Mouse (Mus musculus) embryo, embryonic 10.5 days (tissue): Measurements from ENCODE around the gene Nfasc.

Source experiments
- DNase-seq: peaks from one replicate; pipeline ENCODE4 v3.0.0-alpha.2; 2015; ENCODE audit warnings: low spot score

The Nfasc gene

DNA sequence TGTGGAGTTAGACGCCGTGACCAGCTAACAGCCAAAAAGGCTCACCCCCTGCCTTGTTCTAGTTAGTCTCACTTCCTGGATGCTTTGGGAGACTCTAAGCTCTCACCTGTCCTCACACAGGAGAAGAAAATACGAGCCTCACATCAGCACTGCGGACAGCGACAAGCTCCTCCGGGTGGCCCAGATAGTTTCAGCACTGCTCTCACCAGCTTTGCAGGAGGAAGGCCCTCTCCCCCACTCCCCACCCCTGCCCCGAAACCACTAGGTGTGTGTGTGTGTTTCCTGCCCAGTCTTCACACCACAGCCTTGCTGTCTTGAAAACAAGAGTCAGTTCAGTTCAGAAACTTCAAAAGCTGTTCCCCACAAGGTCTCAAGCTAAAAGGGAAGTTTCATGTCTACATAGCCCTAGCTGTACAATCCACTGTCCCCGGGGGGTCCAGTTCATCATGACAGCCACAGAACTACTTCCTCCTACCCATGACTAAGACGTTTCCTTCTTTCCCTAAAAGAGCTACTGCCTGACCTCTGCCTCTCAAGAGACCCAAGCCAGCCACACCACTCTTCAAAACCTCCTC, 7.6 kb downstream of the Nfasc start:
- peak; percentile 64 for DNase-seq

- DNase-seq = no peak
Observed at GRCm38 (mm10) chr1:132732307-132732706, 9.3 kb downstream of the Nfasc start.

DNA sequence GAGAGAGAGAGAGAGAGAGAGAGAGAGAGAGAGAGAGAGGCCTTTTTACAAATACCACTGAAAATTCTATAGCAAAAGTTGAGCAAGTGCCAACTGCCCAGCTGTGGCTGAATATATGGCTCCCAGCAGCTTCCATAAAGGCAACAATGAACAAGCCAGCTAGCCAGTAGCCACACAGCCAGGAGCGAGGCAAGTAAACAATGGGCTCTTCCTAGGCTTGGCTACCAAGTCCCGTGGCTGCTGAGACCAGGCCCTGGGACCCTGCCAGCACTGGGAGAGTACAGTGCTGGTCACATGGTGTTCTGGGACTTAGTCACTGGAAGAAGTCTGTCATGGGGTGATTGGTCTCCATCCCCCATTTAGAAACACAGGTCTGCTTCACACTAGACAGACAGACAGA, 14.0 kb downstream of the Nfasc start:
- no peak for DNase-seq

- DNase-seq = no peak
Observed at GRCm38 (mm10) chr1:132722362-132722761, 19.2 kb downstream of the Nfasc start.

GRCm38 (mm10) chr1:132721266-132721665, 20.3 kb downstream of the Nfasc start:
- DNase-seq = no peak

DNA sequence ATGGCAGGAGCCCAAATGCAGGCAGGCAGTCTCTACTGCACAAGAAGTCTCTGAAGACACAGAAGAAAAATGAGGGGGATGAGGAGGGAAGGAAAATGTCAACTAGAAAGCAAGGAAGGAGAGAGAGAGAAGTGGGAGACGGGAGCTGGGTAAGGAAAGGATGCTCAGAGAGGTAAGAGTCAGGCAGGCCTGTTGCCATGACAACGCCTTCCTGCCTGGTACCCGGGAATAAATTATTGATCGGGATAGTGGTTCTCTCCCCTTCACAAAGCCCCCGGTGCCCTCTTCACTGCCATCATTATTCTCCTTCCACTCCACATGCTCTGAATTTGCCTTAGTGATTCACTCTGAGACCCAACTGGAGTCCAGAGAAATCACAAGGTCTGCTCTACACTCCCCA, 23.4 kb downstream of the Nfasc start:
- no peak for DNase-seq

DNA sequence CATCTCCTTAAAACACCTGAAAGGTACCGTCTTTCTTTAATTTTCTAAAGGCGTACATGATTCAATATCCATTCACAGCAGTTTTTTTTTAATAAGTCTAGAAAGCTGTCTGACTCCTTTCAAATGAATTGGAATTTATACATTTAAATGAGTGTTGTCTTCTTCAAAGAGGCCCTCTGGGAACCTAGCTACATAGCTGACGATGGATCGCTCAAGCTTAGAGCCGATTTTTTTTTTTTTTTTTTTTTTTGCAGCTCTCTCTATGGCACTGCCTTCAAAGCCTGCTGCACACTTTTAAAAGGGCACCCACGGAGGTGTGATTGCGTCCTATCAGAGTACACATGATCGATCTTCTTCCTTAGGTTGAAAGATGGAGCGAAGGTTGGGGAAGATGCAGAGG, 26.6 kb downstream of the Nfasc start:
- DNase-seq = no peak

- no peak for DNase-seq
Observed at GRCm38 (mm10) chr1:132709419-132709818, 32.2 kb downstream of the Nfasc start.

GRCm38 (mm10) chr1:132707301-132707700, 34.3 kb downstream of the Nfasc start:
- DNase-seq = no peak

DNA sequence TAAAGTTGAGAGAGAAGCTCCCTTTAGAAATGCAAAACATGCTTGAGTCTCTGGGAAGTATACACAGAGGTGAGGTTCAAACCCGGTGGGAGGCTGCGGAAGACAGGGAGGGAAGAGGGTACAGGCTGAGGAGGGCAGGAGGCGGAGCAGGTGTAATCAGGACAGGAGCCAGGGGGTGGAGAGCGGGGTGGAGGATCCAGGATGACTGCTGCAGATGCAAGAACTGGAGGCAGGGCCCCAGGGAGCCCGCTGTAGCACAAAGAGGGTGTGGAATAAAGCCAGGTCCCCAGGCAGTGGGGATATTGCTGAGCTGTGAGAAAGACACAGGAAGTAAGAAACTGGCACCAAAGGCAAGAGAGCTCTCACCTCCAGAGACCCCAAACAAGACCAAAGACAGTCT, 38.1 kb downstream of the Nfasc start:
- DNase-seq = no peak

DNA sequence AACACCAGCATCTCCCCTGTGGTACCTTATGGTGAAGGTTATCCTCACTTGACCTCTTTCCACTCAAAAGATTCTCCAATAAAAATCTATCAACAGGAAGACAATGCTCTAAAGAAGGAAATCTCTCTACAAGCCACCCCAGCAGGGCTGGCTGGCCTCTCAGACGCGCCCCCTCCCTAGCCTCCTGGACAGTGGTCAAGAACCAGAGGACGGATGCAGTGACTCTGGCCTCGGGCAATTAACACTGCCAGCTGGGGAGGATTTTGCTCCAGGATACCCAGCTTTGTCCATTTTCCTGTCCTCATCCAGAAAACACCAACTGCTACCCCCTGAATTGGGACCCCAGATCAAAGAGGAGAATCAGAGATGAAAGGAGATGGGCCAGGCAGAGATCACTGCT, 44.7 kb downstream of the Nfasc start:
- no peak for DNase-seq

DNA sequence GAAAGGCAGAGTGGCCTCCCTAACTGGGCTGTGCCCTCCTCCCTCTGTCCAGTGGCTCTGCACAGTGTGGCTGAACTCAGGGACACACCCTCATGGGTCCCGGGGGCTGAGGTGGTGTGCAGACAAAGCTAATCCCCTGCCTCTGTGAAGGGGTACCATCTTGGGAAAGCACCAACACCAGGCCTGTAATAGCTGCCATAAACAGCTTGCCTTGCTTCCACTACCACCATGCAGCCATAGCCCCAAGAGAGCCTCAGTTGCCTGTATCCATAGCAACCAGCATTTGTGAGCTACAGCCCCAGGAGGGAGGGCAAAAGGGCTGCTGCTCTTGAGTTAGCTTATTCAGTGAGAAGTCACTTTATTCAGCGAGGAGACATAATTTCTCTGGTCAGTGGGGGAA, 45.4 kb downstream of the Nfasc start:
- peak; percentile 80 for DNase-seq

DNA sequence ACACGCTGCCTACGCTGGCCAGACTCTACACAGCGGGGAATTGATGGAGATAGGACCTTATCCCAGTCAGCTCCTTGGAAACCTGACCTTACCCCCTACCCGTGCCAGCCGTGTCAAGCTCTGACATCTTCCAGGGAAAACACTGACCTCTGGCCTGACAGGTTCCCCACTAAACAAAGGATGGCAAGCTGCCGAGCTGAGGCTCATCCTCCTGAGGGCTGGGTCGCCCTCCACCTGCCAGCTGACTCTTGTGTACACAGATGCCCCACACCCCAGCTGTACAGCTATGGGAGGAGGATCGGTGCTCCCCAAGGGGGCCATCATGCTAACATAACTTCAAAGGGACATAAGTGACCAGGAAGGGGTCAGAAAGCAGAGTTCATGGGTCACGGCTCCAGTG, 47.6 kb downstream of the Nfasc start:
- peak; percentile 70 for DNase-seq

- peak; percentile 49 for DNase-seq
Observed at GRCm38 (mm10) chr1:132689181-132689580, 52.4 kb downstream of the Nfasc start.

DNA sequence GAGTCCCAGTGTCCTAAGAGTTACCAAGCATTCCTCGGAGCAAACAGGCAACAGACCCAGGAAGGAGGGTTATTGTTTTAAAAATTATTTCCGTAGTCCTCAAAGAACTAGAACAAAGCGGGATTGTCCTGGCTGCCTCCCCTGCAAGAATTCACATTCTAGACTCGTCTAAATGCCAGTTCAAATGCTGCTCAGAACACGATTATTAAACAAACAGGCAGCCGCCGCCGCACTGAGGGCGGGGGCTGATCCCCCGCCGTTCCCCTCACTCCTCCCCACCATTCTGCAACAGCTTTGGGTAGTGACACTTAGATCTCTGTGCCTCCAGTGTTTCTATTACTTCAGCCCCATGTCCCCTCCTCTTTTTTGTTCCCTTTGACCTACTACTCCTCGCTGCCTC, 62.7 kb downstream of the Nfasc start:
- DNase-seq = no peak

DNA sequence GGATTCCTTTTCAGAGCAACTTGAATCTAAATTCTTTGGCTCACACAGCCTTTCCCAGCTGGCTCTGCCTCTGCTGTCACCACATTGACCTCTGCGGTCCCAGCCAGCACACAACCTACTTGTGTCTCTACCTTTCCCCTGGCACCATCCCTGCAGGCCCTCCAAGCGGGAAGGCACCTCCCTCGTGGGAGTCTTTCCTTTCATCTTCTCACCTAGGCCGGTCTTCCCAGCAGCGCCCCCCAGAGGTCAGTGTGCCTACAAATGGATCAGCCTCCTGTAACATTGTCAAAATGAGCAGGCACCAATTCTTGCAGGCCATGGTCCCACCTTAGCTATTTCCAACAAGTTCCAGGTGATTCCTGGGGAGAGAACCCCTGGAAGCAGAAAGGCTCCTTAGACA, 63.5 kb downstream of the Nfasc start:
- DNase-seq = no peak

DNA sequence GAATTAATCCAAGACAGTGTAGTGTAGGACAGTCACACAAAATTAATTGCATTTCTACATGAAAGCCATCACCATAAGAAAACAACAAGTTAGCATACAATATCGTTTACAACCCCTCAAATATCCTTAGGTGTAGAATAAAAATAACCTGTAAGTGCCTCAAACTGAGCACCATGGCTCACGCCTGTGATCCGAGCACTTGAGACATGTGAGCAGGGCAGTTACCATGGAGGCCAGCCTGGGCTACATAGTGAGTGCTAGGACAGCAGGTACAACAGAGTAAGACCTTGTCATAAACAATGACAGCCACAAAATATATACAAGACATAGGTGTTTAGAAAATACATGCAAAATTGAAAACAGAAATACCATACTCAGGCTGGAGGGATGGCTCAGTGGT, 68.9 kb downstream of the Nfasc start:
- no peak for DNase-seq

DNA sequence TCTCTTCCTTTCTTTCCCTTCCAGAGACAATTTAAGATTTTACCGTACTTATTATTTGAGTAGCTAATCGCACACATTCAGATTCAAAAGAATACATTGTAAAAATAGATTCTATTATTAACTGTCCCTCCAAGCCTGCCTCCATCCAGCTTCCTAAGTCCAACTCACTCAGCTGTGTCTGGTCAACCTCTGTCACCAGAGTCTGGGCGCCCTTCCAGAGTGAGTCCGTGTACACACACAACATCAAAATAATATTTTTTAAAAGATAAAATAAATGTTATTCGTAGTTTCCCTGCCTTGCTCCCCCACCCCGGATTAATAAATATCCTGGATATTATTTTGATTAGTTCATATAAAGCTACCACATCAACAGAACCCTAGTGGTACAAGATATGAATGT, 72.4 kb downstream of the Nfasc start:
- DNase-seq = no peak

DNA sequence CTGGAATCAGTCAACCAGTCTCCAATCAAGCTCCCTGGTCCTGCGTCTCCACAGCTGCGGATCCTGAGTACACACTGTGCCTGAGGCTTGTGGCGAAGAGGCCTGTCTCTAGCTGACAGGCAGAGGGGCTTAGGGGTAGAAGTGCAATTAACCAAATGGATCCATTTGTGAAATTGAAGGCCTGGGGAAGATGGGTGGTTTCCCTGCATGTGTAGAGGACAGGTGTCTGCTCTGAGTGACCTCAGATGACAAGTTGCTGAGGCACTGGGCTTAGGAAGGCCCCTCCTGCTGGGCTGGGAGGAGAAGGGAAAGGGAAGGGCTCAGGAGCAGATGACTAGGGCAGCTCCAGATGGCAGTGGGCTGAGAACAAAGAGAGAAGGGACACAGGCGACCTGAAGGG, 81.2 kb downstream of the Nfasc start:
- peak; percentile 30 for DNase-seq

- no peak for DNase-seq
Observed at GRCm38 (mm10) chr1:132659604-132660003, 82.0 kb downstream of the Nfasc start.

DNA sequence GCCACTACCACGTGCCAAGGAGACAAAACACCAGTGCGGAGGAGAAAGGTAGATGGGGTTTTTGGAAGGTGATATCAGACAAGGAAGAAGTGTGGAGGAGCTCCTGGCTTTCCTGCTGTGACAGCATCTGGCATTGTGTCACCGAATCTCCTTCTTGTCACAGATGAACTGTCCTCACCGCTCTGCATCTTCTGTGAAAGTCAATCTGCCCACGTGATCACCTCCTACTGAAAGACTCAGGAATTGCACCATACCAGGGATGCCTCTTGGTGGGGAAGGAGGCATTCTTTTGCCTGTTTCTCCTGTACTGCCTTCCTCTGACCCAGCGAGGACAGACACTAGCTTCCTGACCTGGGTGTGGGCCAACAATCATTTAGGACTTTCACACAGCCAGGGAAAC, 86.0 kb downstream of the Nfasc start:
- DNase-seq = no peak

DNA sequence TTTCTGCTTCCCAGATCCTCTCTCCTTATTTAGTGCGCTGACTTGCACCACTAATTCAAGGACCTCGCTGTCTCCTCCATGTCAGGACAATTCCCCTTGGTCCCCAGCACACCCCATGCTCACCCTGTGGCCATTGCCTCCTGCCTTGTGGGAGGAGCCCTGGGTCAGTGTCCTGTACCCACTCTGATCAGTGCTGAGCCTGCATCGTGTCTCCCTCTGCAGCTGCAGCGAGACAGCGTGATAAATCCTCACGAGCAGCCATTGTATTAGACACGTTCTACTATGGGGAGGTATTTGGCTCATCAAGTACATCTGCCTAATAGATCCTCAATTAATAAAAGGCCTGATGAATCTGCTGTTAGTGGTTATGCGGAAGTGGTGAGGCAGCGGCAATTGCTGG, 86.8 kb downstream of the Nfasc start:
- no peak for DNase-seq

DNA sequence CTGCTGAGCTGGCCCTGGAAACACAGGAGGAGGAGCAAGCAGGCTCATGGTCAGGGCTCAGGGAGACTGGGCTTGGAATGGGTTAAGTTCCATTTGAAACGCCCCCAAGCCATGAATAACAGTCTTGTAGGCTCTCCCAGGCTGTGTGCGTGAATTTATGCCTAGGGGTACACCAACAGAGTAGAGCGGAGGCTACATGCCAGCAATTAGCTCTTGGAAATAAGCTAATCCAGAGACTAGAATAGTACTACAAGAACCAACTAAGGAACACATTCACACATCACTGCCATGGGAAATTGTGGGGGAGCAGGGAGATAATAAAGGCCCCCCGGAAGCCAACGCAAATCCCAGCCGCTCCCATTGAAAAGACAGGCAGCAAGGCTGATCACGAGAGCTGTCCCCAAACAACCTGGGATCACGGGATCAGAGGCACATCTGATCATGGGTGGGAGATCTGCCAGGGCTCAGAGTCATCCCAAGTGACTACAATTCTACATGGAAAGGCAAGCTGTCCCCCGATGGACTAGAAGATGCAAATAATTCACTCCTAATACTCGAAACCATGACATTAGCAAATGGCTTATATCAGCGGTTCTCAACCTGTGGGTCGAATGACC, 87.6 kb downstream of the Nfasc start:
- no peak for DNase-seq

GRCm38 (mm10) chr1:132653161-132653560, 88.4 kb downstream of the Nfasc start:
- DNase-seq = no peak
